Mouse (Mus musculus) forebrain, embryonic 12.5 days (tissue): ENCODE measurements at regions not wholly inside any gene's neighbourhood (a gene's known extent, or its start where the extent isn't known, plus 50 kb on each side); places are given as distances from the start of the nearest gene placed in this dataset.

Experiments used
- ATAC-seq: fragments of 200-750 bp; cut with Nextera tagmentation; 2 replicates; pipeline ENCODE4 v1.8.0; 2017; ENCODE audit warnings: moderate TSS enrichment; ENCODE audit not compliant: low FRiP score
- H3K27ac ChIP-seq: fragments of 300-500 bp; sonication (generic); 2 replicates; pipeline ENCODE4 v1.5.1; 2016; ENCODE audit warnings: mild to moderate bottlenecking
- H3K27me3 ChIP-seq: fragments of 300-500 bp; sonication (generic); 2 replicates; pipeline ENCODE4 v1.6.1; 2016; ENCODE audit warnings: mild to moderate bottlenecking
- H3K36me3 ChIP-seq: fragments of 300-500 bp; sonication (generic); replicated peaks from 2 replicates; pipeline ENCODE4 v1.6.1; 2016; ENCODE audit warnings: mild to moderate bottlenecking
- H3K4me1 ChIP-seq: fragments of 300-500 bp; sonication (generic); 2 replicates; pipeline ENCODE4 v1.6.1; 2016
- H3K4me2 ChIP-seq: fragments of 300-500 bp; sonication (generic); 2 replicates; pipeline ENCODE4 v1.6.1; 2016; ENCODE audit warnings: mild to moderate bottlenecking, moderate library complexity
- H3K4me3 ChIP-seq: fragments of 300-500 bp; sonication (generic); replicated peaks from 2 replicates; pipeline ENCODE4 v1.5.1; 2016; ENCODE audit warnings: mild to moderate bottlenecking
- H3K9ac ChIP-seq: fragments of 300-500 bp; sonication (generic); 2 replicates; pipeline ENCODE4 v1.6.1; 2016; ENCODE audit warnings: mild to moderate bottlenecking
- H3K9me3 ChIP-seq: fragments of 300-500 bp; sonication (generic); 2 replicates; pipeline ENCODE4 v1.6.1; 2016
- WGBS: fragments of 180-500 bp; shearing (Covaris S2); methylation state at CpG from one replicate; pipeline ENCODE4 v1.1.7; 2016; 5-methylcytosine and 5-hydroxymethylcytosine counted together

DNA sequence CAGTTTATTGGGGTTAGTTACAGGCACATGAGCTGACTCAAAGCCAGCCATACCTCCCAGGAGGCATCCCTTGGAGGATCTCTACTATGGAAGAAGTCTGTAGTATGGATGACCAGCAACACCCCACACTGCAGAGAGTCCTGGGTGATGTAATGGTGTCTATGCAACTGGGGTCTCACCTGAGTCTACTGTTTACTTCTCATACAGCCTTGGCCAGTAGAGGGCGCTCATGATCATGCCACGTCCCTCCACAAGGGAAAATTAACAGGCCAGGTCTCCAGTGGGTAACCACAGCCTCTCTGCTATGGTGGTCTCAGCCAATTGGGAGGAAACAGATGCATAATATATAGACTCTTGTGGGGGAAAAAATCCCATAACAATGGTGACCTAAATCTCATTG, 111.7 kb downstream of the Cdh26 start:
- Histone ChIP-seq H3K4me1 (peaks cover 7% of the 10 kb centered on the region), H3K9me3 (no peaks in the 10 kb centered on the region), H3K36me3 (no peaks in the 10 kb centered on the region), H3K27ac (no peak overlapping the region), H3K27me3 (no peaks in the 10 kb centered on the region), H3K4me2 (no peak overlapping the region), H3K9ac (no peak overlapping the region), H3K4me3 (no peak overlapping the region)
- WGBS: 14% methylated on average over 2 of the region's 2 CpGs
- no peak for ATAC-seq

DNA sequence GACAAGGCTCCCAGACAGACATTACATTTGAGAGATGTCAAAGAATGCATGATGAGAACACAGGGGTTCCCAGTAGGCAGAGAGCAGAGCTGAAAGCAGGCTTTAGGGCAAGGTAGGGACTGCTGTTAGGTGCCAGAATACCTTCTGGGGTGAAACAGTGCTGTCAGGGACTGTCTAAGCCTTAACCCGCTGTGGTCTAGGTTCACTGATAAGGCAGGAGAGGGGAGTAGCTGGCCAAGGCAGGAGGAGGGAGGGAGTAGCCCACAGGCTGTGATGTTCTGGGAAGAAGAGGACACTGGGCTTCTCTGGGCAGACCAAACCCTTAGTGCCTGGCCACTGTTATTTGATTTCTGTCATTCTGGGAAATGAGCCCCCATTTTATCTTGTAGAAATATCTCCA, 114.1 kb downstream of the Cdh26 start:
- WGBS: 70% methylated on average over 1 of the region's 1 CpGs

DNA sequence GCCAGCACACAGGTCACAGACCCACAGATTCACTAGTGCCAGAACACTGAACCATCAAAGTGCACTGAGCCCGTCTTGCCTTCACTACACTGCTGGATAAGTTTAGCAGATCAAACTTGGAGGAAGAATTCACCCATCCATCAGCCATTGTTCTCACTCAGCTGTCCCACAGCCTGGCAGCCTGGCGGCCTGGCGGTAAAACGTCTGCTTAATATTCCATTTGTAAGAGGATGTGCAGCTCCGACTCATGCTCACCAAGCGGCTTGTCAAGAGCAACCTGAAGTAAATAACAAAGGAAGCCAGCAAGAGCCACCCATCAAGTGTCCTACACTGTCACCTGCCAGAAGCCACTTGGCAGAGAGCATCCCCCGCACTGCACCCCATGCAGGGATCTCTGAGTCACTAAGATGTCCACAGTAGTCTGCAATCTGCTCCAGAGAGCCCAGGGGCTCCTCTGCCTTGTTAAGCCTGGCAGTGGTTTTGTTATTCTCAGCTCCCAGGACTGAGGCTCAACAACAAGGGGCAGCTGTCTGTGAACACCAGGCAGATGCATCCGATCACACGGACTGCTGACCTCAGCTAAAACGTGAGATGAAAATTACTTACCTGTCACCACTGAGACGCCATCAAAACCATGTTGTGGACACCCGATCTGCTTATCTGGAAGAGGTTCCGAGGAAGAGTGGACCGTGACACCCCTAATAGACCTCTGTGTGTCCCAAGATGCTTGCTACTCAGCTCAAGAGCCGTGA, 115.4 kb downstream of the Cdh26 start:
- WGBS: 64% methylated on average over 15 of the region's 15 CpGs
- Histone ChIP-seq H3K9me3 (no peaks in the 10 kb centered on the region), H3K4me1 (peaks cover 7% of the 10 kb centered on the region), H3K4me3 (no peak overlapping the region), H3K36me3 (no peaks in the 10 kb centered on the region), H3K27me3 (no peaks in the 10 kb centered on the region), H3K27ac (no peak overlapping the region), H3K9ac (no peak overlapping the region), H3K4me2 (no peak overlapping the region)
- ATAC-seq: no peak

More for the DNA sequence above, 114.1 kb downstream of the Cdh26 start:
- Histone ChIP-seq H3K4me1 (peaks cover 7% of the 10 kb centered on the region), H3K4me3 (no peak overlapping the region), H3K27me3 (no peaks in the 10 kb centered on the region), H3K4me2 (no peak overlapping the region), H3K9me3 (no peaks in the 10 kb centered on the region), H3K27ac (no peak overlapping the region), H3K9ac (no peak overlapping the region), H3K36me3 (no peaks in the 10 kb centered on the region)
- ATAC-seq: no peak

GRCm38 (mm10) chr2:178546353-178546720, 116.0 kb downstream of the Cdh26 start:
- Histone ChIP-seq H3K4me1 (peaks cover 7% of the 10 kb centered on the region; the same call in 1 of the 2 replicates), H3K9me3 (no peaks in the 10 kb centered on the region), H3K4me3 (no peak overlapping the region), H3K9ac (no peak overlapping the region), H3K4me2 (no peak overlapping the region), H3K36me3 (no peaks in the 10 kb centered on the region), H3K27me3 (no peaks in the 10 kb centered on the region), H3K27ac (no peak overlapping the region)
- no peak for ATAC-seq
- 85% methylated on average over 3 of the region's 3 CpGs for WGBS

- Histone ChIP-seq H3K9ac (no peak overlapping the region), H3K4me1 (peaks cover 7% of the 10 kb centered on the region; the same call in 1 of the 2 replicates), H3K4me2 (no peak overlapping the region), H3K36me3 (no peaks in the 10 kb centered on the region), H3K27me3 (no peaks in the 10 kb centered on the region), H3K27ac (no peak overlapping the region), H3K9me3 (no peaks in the 10 kb centered on the region), H3K4me3 (no peak overlapping the region)
- 84% methylated on average over 3 of the region's 3 CpGs for WGBS
- ATAC-seq: no peak
These were observed 116.6 kb downstream of the Cdh26 start for GRCm38 (mm10) chr2:178546888-178547287.

- Histone ChIP-seq H3K36me3 (no peaks in the 10 kb centered on the region), H3K27me3 (no peaks in the 10 kb centered on the region), H3K9ac (no peak overlapping the region), H3K27ac (no peak overlapping the region), H3K4me1 (peaks cover 7% of the 10 kb centered on the region; the same call in 1 of the 2 replicates), H3K9me3 (no peaks in the 10 kb centered on the region), H3K4me3 (no peak overlapping the region), H3K4me2 (no peak overlapping the region)
- no peak for ATAC-seq
- WGBS: 89% methylated on average over 6 of the region's 6 CpGs
These were observed 118.6 kb downstream of the Cdh26 start for GRCm38 (mm10) chr2:178548937-178549336.

- Histone ChIP-seq H3K4me2 (no peak overlapping the region), H3K4me3 (no peak overlapping the region), H3K9me3 (no peaks in the 10 kb centered on the region), H3K27me3 (no peaks in the 10 kb centered on the region), H3K9ac (no peak overlapping the region), H3K4me1 (0 out of 2 replicates have a peak, but pooled peaks cover 8% of the 10 kb centered on the region), H3K36me3 (no peaks in the 10 kb centered on the region), H3K27ac (no peak overlapping the region)
- ATAC-seq: no peak
- 74% methylated on average over 4 of the region's 4 CpGs for WGBS
These were observed 123.4 kb downstream of the Cdh26 start for GRCm38 (mm10) chr2:178553736-178554135.

DNA sequence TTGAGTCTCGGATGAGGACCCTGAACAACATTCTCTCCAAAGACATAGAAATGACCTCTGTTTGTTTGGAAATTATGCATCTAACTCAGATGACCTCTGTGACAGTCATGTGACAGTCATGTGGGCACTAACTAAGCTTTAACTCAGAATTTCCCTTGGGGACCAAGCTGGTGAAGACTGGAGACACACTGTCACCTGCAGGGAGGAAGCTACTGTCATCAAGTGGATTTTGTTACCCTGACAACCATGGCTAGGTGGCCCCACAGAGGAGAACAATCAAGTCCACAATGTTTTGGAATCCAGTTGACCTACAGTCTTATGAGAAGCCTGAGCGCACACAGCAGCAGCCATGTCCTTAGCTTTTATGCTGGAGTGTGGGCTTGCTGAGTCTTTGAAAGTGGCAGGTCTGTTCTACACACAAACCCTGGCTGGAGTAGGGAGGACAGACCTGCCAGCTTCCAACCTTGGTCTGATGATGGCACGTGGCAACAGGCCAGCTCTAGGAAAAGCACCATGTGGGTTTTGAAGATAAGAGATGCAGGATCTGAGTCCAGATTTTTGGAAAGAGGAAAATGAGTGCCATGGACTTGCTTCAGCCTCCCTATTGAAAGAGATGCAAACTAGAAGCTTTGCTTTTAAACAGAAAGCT, 125.5 kb downstream of the Cdh26 start:
- Histone ChIP-seq H3K27me3 (no peaks in the 10 kb centered on the region), H3K4me2 (no peak overlapping the region), H3K36me3 (no peaks in the 10 kb centered on the region), H3K4me1 (0 out of 2 replicates have a peak, but pooled peaks cover 8% of the 10 kb centered on the region), H3K9ac (no peak overlapping the region), H3K9me3 (no peaks in the 10 kb centered on the region), H3K4me3 (no peak overlapping the region), H3K27ac (no peak overlapping the region)
- 79% methylated on average over 3 of the region's 3 CpGs for WGBS
- no peak for ATAC-seq

DNA sequence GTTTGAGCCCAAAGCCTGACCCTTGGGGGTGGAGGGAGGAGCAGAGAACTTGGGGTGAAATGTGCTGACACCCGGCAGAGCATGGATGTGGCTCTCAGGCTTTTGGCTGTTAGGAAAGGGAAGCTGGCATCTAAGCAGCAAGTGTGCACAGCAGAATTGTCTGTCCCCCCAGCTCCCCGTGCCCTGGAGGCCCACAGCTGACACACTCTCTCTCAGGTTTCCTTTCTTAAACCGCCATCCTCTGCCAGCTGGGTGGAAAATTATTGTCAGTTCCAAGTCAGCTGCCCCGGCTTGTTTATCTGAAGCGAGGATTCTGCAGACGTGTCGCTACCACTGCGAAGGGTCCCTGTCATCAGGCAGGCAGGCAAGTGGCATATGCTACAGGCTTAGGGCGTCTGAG, 127.6 kb downstream of the Cdh26 start:
- Histone ChIP-seq H3K27me3 (no peaks in the 10 kb centered on the region), H3K36me3 (no peaks in the 10 kb centered on the region), H3K4me2 (no peak overlapping the region), H3K4me1 (peaks cover 11% of the 10 kb centered on the region; the same call in 1 of the 2 replicates), H3K27ac (no peak overlapping the region), H3K9me3 (no peaks in the 10 kb centered on the region), H3K4me3 (no peak overlapping the region), H3K9ac (no peak overlapping the region)
- ATAC-seq: no peak
- 70% methylated on average over 9 of the region's 9 CpGs for WGBS

DNA sequence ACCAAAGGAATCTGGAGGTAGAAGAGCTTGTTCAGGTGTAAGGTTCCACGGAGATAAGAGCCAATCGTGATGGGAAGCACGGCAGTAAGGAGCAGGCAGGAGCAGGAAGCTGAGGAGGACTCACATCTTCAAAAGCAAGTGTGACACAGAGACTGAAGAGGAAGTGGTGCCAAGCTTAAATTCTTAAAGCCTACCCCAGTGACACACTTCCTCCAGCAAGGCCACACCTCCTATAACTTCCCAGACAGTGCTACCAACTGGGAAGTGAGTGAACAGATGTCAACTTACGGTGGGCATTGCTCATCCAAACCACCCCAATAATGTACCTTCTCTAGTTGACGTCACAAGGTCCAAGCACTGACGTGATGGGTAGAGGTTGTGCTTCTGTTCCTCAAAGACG, 133.0 kb downstream of the Cdh26 start:
- no peaks in the 10 kb centered on the region for H3K36me3 ChIP-seq
- no peak for ATAC-seq
- H3K4me1 ChIP-seq: peaks cover 10% of the 10 kb centered on the region; the same call in 1 of the 2 replicates
- no peak overlapping the region for H3K4me3 ChIP-seq
- H3K27me3 ChIP-seq: no peaks in the 10 kb centered on the region
- no peaks in the 10 kb centered on the region for H3K9me3 ChIP-seq
- H3K27ac ChIP-seq: no peak overlapping the region
- no peak overlapping the region for H3K9ac ChIP-seq
- H3K4me2 ChIP-seq: no peak overlapping the region
- WGBS: 93% methylated on average over 7 of the region's 7 CpGs

DNA sequence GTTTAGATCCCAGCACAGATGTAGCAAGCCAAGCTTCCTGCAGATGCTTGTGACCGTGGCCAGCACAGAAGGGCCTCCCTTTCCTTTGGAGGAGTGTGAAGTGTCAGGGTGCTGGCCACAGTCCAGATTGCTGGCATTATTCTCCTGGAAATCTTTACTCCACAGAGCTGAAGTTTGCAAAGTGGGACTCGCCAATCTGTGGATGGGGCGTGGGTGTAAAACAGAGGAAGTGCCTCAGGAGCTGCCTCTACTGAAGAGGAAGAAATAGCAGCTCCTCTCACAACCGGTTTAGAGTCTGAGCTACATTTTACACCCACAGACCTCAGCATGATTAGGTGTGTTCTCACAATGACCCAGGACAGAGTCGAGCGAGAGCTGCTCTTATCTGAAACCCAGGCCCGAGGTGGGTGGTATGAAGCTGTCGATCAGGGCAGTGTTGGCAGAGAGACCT, 135.1 kb downstream of the Cdh26 start:
- no peaks in the 10 kb centered on the region for H3K9me3 ChIP-seq
- 78% methylated on average over 8 of the region's 8 CpGs for WGBS
- no peak for ATAC-seq
- H3K27ac ChIP-seq: no peak overlapping the region
- H3K9ac ChIP-seq: no peak overlapping the region
- H3K4me3 ChIP-seq: no peak overlapping the region
- no peaks in the 10 kb centered on the region for H3K27me3 ChIP-seq
- H3K4me1 ChIP-seq: peaks cover 10% of the 10 kb centered on the region; the same call in 1 of the 2 replicates
- no peak overlapping the region for H3K4me2 ChIP-seq
- no peaks in the 10 kb centered on the region for H3K36me3 ChIP-seq

DNA sequence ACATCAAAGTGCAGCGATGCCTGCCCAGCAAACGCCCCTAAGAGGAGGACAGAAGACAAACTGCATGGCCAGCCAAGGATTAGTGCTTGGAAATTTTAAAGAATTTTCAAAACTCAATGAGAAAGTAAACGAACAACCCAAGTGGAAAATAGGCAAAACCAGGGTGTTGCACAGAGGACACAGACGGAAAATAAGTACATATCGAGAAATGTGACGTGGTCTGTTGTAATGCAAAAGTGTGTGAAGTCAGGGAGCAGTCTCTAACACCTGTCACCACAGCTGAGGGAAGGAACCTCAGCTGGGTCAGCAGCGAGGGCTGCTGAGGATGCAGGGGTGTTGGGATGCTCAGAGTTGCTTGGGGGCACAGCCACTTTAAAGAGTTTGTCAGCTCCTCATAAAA, 137.2 kb downstream of the Cdh26 start:
- Histone ChIP-seq H3K4me1 (peaks cover 7% of the 10 kb centered on the region), H3K36me3 (no peaks in the 10 kb centered on the region), H3K27ac (no peak overlapping the region), H3K27me3 (no peaks in the 10 kb centered on the region), H3K9me3 (no peaks in the 10 kb centered on the region), H3K4me3 (no peak overlapping the region), H3K9ac (no peak overlapping the region), H3K4me2 (no peak overlapping the region)
- WGBS: 83% methylated on average over 7 of the region's 7 CpGs
- no peak for ATAC-seq

GRCm38 (mm10) chr2:178572301-178572700, 142.0 kb downstream of the Cdh26 start:
- Histone ChIP-seq H3K4me2 (no peak overlapping the region), H3K27ac (no peak overlapping the region), H3K9ac (no peak overlapping the region), H3K4me1 (peaks cover 4% of the 10 kb centered on the region; the same call in 1 of the 2 replicates), H3K9me3 (no peaks in the 10 kb centered on the region), H3K36me3 (no peaks in the 10 kb centered on the region), H3K4me3 (no peak overlapping the region), H3K27me3 (peaks cover 9% of the 10 kb centered on the region; the same call in 1 of the 2 replicates)
- ATAC-seq: no peak
- 76% methylated on average over 5 of the region's 5 CpGs for WGBS
